Mouse (Mus musculus): ENCODE measurements around the gene Vmn2r67.
"Not testable (repeated sequence)": the region's sequence is repeated elsewhere in the genome, so short reads cannot be mapped to it uniquely, and the experiment has no call there.

Vmn2r67 gene

DNA sequence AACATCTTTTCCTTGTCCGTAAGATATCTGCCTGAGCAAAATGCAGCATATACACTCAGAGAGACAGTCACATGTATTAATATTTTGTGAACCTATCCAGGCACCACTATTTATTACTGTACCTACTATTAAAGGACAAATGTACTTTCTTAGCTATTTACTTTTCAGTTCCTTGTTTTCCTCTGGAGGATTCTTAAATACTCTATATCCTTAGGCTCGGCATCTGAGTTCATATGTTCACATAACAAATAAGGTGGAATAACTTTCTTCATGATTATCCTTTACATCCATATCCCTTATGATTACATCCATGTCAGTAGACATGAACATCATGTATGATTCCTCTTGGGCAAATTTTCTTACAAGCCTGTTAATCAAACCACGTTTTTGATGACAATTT lies at the start of gene Vmn2r67:
Vmn2r67 (minus strand) TSS at position 101 of the 400 bp plus-strand sequence.
- no peak for DNase-seq

DNA sequence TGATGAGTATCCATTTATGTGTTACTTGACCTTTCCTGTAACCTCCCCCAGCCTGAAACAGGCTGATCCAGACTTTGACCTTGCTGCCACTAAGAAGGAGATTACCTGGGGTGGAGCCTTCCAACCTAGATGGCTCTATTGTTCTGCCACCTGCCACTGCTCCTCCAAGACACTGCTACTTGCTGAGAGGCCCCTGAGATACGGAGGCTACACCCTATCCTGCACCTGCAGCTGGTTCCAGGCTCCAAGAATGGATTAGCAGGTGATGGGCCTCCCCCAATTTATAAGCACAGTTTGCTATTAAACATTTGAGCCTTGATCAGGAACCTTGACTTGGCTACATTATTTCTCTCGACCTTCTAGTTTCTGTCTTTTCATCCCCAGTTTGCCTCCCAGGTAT lies 51.3 kb downstream of the Vmn2r67 start:
- DNase-seq = not testable (repeated sequence)

All from layer of hippocampus, adult 9-11 months (tissue).